In the genomic region with DNA sequence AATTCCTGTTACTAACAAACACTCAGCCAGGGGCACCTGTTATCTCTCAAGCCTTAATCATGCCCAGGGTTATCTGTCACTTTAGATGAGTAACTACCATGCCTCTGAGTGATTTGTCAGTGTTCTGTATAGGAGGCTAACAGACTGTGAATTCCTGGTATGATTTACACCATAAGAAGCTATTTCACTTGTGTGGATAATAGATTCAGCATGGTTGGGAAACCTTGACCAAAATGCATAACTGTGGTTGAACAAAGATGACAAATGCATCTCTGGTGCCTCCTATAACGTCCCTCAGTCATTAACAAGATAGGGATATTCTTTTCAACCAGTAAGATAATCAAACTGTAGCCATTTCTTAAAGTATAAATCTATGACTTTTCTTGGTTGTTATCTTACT, we compare ENCODE assay signal across 11 mouse cellular contexts.
"Had no signal": no experiment of that assay in that cellular context is flagged by ENCODE, and none has a peak within 500 bp of the region (broad histone marks: within the 10 kb centered on the region; RNA-seq: fewer than 3 reads in every experiment).

No protein-coding gene starts in this region.

- H3K27me3 ChIP-seq: midbrain, embryonic 13.5 days; midbrain, embryonic 15.5 days; neural tube, embryonic 12.5 days had no signal

- ATAC-seq: midbrain, embryonic 13.5 days; midbrain, embryonic 15.5 days had no signal

- DNase-seq: lung, adult 18-20 months; lung, embryonic 14.5 days; lung, postnatal 10 days; lung, postnatal 4 days; right cerebral cortex, postnatal 14 days; thymus, adult 18-20 months; thymus, postnatal 14 days; thymus, postnatal 36 days had no signal
